Mouse (Mus musculus): Measurements from ENCODE around the gene Syngap1.
A peak's percentile ranks its signal among the peaks of the same experiment; 100 is the strongest.
"Not testable (repeated sequence)": the region's sequence is repeated elsewhere in the genome, so short reads cannot be mapped to it uniquely, and the experiment has no call there.

Syngap1 gene

GRCm38 (mm10) chr17:26941031-26941789, at the start of gene Syngap1:
Gene Syngap1 (plus strand): TSS chr17:26941253.
- DNase-seq, result no peak

GRCm38 (mm10) chr17:26892635-26893375, 48.2 kb upstream of the Syngap1 start:
- DNase-seq, result no peak

- DNase-seq, result no peak
Measured at GRCm38 (mm10) chr17:26893492-26893891, 47.6 kb upstream of the Syngap1 start.

DNA sequence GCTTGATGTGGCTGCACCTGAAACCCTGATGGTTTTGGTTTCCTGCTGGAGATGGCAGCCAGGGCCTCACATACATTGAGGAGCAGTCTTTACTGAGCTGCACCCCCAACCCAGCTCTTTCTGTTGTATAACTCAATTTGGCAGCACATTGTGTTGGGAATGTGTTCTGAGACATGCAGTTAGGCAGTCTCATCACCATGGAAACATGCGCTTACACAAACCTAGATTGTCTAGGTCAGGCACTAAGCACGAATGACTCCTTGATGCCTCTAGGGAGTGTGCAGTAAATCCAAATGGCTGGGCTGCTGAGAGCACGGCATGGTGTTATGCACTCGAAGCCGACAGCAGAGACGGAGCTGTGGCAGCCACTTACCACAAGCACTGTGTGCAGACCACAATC, 46.7 kb upstream of the Syngap1 start:
- DNase-seq, result no peak

DNA sequence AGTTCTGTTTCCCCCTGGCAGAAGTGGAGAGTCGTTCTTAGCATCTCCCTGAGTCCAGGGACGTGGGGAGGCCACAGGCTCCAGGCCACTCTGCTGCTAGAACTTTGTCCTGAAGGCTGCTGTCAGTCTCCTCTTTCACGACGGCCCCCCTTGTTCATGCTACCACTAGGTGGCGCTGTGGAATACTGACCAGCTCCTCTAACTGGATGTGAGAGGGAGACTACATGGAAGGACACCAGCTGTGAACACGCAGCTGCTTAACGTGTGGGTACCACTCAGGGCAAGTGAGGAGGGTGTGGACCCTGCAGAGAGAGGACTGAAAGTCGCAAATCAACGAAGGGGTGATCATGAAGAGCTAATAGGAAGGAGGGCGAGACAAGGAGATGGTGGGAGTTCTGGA, 45.5 kb upstream of the Syngap1 start:
- DNase-seq, result peak; percentile 80 to 82

- no peak for DNase-seq
Measured at GRCm38 (mm10) chr17:26900916-26901315, 40.1 kb upstream of the Syngap1 start.

DNA sequence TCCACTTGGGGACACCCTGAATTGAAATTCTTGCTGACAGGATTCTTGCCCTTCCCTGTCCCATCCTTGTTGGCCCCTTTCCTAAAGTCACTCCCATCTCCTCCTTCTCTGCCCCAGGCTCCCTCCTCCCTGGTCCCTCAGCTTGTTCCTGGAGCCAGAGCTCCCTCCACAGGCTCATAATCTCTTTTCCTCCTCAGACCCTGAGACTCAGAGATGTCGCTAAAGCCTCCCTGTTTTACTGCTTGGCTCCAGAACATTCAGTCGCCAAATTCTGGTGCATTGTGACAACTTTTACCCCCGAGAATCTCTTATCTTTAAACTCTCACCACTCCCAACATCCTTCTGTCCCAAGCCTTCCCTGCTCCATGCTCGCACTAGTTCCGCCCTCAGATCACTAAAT, 36.7 kb upstream of the Syngap1 start:
- DNase-seq, result no peak

- not testable (repeated sequence) for DNase-seq
Measured at GRCm38 (mm10) chr17:26907506-26907905, 33.5 kb upstream of the Syngap1 start.

GRCm38 (mm10) chr17:26915248-26915647, 25.8 kb upstream of the Syngap1 start:
- no peak for DNase-seq

- peak; percentile 99 for DNase-seq
Measured at GRCm38 (mm10) chr17:26916711-26917482, 24.2 kb upstream of the Syngap1 start, which contains the start of gene Kifc5b. Gene Kifc5b (plus strand): TSS chr17:26917091.

DNA sequence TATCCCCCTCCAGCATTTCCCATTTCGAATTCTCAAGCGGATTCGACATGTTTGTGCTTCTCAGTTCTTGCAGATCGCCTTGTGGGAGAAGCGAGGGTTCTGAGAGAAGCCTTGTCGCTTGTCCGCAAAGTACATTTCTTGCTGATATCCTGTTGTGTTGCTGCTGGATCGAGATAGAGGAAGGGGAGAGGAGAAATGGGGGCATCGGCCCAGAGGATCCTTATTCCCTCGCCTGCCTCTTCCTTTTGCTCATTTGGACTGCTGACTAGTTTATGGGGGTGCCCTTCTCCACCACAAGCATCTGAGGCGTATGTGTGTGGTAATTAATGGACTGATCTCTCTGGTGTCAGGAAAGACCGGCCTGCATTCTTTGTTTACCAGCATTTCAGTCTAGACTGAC, 23.5 kb upstream of the Syngap1 start:
- DNase-seq, result not testable (repeated sequence)

GRCm38 (mm10) chr17:26918343-26918742, 22.7 kb upstream of the Syngap1 start:
- no peak for DNase-seq

GRCm38 (mm10) chr17:26919516-26919915, 21.5 kb upstream of the Syngap1 start:
- DNase-seq, result not testable (repeated sequence)

DNA sequence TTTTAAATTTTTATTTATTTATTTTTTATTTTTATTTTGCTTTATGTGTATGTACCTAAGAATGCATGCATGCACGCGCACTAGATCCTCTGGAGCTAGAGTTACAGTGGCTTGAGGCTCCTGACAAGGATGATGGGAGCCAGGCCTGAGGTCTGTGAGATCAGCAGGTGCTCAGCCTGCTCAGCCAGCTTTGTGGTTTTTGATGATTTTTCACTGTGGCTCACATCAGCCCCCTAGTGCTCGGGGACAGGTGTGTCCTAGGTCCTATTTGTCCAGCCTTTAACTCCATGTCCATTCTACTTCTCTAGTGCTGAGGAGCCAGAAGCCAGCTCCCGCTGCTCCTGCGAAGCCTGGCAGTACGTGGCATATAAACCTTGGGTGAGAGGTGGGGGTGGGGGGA, 18.7 kb upstream of the Syngap1 start:
- DNase-seq, result not testable (repeated sequence)

DNA sequence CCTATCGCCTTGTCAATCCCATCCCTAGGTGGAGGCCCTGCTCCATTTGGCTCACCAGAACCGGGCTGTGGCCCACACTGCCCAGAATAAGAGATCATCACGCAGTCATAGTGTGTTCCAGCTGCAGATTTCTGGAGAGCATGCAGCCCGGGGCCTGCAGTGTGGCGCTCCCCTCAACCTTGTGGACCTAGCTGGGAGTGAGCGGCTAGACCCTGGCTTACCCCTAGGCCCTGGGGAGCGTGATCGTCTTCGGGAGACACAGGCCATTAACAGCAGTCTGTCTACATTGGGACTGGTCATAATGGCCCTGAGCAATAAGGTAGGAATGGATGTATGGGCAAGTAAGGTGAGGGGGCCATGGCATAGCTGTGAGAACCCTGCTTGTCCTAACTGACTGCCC, 15.6 kb upstream of the Syngap1 start:
- not testable (repeated sequence) for DNase-seq

DNA sequence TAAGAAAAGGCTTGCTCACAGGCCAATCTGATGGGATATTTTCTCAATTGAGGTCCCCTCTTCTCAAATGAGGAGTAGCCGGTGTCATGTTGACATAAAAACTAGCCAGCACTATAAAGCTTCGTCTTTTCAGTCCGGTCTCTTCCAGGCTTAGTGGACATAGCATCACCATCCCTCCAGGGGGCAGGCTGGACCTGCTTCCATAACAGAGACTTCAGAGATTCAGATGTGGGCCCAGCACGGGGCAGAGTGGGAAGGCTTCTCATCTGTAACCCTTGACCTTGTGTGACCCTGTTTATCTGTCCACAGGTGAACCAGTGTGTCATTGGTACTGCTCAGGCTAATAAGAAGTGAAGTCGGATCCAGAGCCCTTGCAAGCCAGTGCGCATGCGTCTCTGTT, 9.3 kb upstream of the Syngap1 start:
- DNase-seq, result peak; percentile 51 to 57

DNA sequence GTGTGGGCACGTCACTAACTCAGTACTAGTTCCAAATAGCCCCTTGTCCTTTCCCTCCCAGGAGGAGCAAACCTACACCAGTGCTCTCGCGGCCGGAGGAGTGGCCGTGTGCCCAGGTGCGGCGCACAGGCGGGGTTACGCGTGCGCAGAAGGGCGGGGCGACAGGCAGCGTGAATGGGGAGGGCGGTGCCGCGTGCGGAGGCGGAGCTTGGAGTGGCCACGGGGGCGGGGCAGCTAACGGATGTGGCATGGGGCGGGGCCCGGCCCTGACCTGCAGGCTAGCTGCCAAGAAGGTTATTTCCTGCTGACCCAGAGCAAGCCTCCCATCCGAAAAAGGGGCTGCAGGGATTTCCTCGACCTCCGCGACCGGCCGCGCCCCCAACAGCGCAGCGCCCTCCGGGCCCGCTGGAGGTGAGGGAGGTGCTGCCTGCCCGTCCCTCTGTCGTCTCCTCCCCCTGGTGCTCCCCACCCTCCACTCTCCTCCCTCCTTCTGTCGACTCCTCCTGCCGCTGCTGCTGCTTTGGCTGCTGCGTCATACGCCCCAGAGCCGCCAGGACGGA, 8.1 kb upstream of the Syngap1 start, which contains the start of gene Phf1:
Gene Phf1, plus strand, starts transcription at position 214 of the 560 bp plus-strand sequence.
- peak; percentile 99 for DNase-seq

- no peak for DNase-seq
Measured at GRCm38 (mm10) chr17:26933419-26933818, 7.6 kb upstream of the Syngap1 start.

GRCm38 (mm10) chr17:26933885-26934827, 6.9 kb upstream of the Syngap1 start:
- DNase-seq, result no peak

DNA sequence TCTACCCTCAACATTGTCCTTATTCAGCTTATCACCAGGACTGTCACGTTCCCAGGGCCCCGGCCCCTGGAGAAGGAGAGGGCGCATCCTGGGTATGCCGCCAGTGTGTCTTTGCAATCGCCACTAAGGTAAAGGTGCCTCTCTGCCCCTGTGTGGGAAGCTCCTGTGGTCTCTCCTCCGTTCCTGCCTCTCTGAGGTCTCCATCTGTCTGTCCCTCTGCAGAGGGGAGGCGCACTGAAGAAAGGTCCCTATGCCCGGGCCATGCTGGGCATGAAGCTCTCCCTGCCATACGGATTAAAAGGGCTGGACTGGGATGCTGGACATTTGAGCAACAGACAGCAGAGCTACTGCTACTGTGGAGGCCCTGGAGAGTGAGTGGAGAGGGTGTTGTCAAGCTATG, 6.0 kb upstream of the Syngap1 start:
- DNase-seq, result no peak

DNA sequence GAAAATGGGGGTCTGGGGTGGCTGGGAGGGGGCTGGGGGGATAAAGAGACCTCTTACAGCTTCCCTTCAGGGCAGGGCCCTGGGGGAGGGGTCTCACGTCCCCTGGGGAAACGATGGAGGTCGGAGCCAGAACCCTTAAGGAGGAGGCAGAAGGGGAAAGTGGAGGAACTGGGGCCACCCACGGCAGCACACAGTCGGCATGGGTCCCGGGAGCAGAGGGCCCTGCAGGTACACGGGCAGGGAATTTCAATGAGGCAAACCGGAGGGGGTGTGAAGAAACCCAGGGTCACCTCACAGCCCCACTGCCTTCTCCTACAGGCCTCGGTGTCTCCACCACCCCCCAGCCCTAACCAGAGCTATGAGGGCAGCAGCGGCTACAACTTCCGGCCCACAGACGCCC, 4.6 kb upstream of the Syngap1 start:
- DNase-seq, result no peak

Measured in B cell, adult 2 months (primary cell).